Mouse (Mus musculus): Measurements from ENCODE around the gene Spag9. TPM values are rescaled to one million over a fixed set of nuclear protein-coding genes. Genes with fewer than 3 reads are reported as not detected.

Spag9 gene
- polyA plus RNA-seq, 1 experiment: 19.1 TPM

GRCm38 (mm10) chr11:94097489-94097888 lies 101.6 kb downstream of the Spag9 start:
- Histone ChIP-seq H3K4me1 (ENCODE audit: control insufficient read depth, insufficient read depth, low read length) (no peaks in the 10 kb centered on the region), H3K36me3 (ENCODE audit: control insufficient read depth, insufficient read depth, low read length) (peaks cover 12% of the 10 kb centered on the region), H3K27me3 (replicated peaks; ENCODE audit: control insufficient read depth, insufficient read depth, low read length) (no peaks in the 10 kb centered on the region), H3K4me3 (ENCODE audit: insufficient read depth, low read depth, low read length) (no peak overlapping the region), H3K27ac (ENCODE audit: insufficient read depth, low read depth, low read length) (no peak overlapping the region)
- DNase-seq: no peak
- TF ChIP-seq POLR2A (IDR thresholded peaks at IDR 0.05; ENCODE audit: low read depth, low read length): no peak
- no peak for TF ChIP-seq CTCF (conservative IDR thresholded peaks at IDR 0.05; ENCODE audit: insufficient read depth, insufficient read length, low read depth, low read length)
- WGBS: 93% methylated on average over 3 of the region's 3 CpGs

- no peak overlapping the region for H3K27ac ChIP-seq (ENCODE audit: insufficient read depth, low read depth, low read length)
- no peaks in the 10 kb centered on the region for H3K4me1 ChIP-seq (ENCODE audit: control insufficient read depth, insufficient read depth, low read length)
- peaks cover 10% of the 10 kb centered on the region for H3K36me3 ChIP-seq (ENCODE audit: control insufficient read depth, insufficient read depth, low read length)
- H3K27me3 ChIP-seq (replicated peaks; ENCODE audit: control insufficient read depth, insufficient read depth, low read length): no peaks in the 10 kb centered on the region
- WGBS: 88% methylated on average over 5 of the region's 5 CpGs
- DNase-seq: no peak
- TF ChIP-seq CTCF (conservative IDR thresholded peaks at IDR 0.05; ENCODE audit: insufficient read depth, insufficient read length, low read depth, low read length): no peak
- H3K4me3 ChIP-seq (ENCODE audit: insufficient read depth, low read depth, low read length): no peak overlapping the region
Measured at GRCm38 (mm10) chr11:94098840-94099239, 102.9 kb downstream of the Spag9 start.

GRCm38 (mm10) chr11:94113795-94114194 lies 117.9 kb downstream of the Spag9 start:
- WGBS: 96% methylated on average over 2 of the region's 2 CpGs
- TF ChIP-seq CTCF (conservative IDR thresholded peaks at IDR 0.05; ENCODE audit: insufficient read depth, insufficient read length, low read depth, low read length) (no peak), POLR2A (IDR thresholded peaks at IDR 0.05; ENCODE audit: low read depth, low read length) (no peak)

GRCm38 (mm10) chr11:94115408-94115807 lies 119.5 kb downstream of the Spag9 start:
- TF ChIP-seq CTCF (conservative IDR thresholded peaks at IDR 0.05; ENCODE audit: insufficient read depth, insufficient read length, low read depth, low read length): no peak
- no peak for TF ChIP-seq POLR2A (IDR thresholded peaks at IDR 0.05; ENCODE audit: low read depth, low read length)
- Histone ChIP-seq H3K36me3 (ENCODE audit: control insufficient read depth, insufficient read depth, low read length) (peaks cover 12% of the 10 kb centered on the region), H3K27me3 (replicated peaks; ENCODE audit: control insufficient read depth, insufficient read depth, low read length) (no peaks in the 10 kb centered on the region), H3K4me3 (ENCODE audit: insufficient read depth, low read depth, low read length) (no peak overlapping the region), H3K4me1 (ENCODE audit: control insufficient read depth, insufficient read depth, low read length) (no peaks in the 10 kb centered on the region), H3K27ac (ENCODE audit: insufficient read depth, low read depth, low read length) (no peak overlapping the region)
- DNase-seq: no peak
- 95% methylated on average over 5 of the region's 5 CpGs for WGBS

More at GRCm38 (mm10) chr11:94113795-94114194, 117.9 kb downstream of the Spag9 start:
- no peaks in the 10 kb centered on the region for H3K27me3 ChIP-seq (replicated peaks; ENCODE audit: control insufficient read depth, insufficient read depth, low read length)
- DNase-seq: no peak
- no peaks in the 10 kb centered on the region for H3K4me1 ChIP-seq (ENCODE audit: control insufficient read depth, insufficient read depth, low read length)
- no peak overlapping the region for H3K4me3 ChIP-seq (ENCODE audit: insufficient read depth, low read depth, low read length)
- peaks cover 15% of the 10 kb centered on the region for H3K36me3 ChIP-seq (ENCODE audit: control insufficient read depth, insufficient read depth, low read length)
- no peak overlapping the region for H3K27ac ChIP-seq (ENCODE audit: insufficient read depth, low read depth, low read length)

- Histone ChIP-seq H3K36me3 (ENCODE audit: control insufficient read depth, insufficient read depth, low read length) (peaks cover 15% of the 10 kb centered on the region), H3K27me3 (replicated peaks; ENCODE audit: control insufficient read depth, insufficient read depth, low read length) (no peaks in the 10 kb centered on the region), H3K27ac (ENCODE audit: insufficient read depth, low read depth, low read length) (no peak overlapping the region), H3K4me3 (ENCODE audit: insufficient read depth, low read depth, low read length) (no peak overlapping the region), H3K4me1 (ENCODE audit: control insufficient read depth, insufficient read depth, low read length) (no peaks in the 10 kb centered on the region)
- 97% methylated on average over 7 of the region's 7 CpGs for WGBS
- DNase-seq: no peak
- no peak for TF ChIP-seq POLR2A (IDR thresholded peaks at IDR 0.05; ENCODE audit: low read depth, low read length)
- no peak for TF ChIP-seq CTCF (conservative IDR thresholded peaks at IDR 0.05; ENCODE audit: insufficient read depth, insufficient read length, low read depth, low read length)
Measured at GRCm38 (mm10) chr11:94116655-94117054, 120.8 kb downstream of the Spag9 start.

- no peak for DNase-seq
- Histone ChIP-seq H3K27ac (ENCODE audit: insufficient read depth, low read depth, low read length) (no peak overlapping the region), H3K27me3 (replicated peaks; ENCODE audit: control insufficient read depth, insufficient read depth, low read length) (no peaks in the 10 kb centered on the region), H3K4me3 (ENCODE audit: insufficient read depth, low read depth, low read length) (no peak overlapping the region), H3K36me3 (ENCODE audit: control insufficient read depth, insufficient read depth, low read length) (peaks cover 12% of the 10 kb centered on the region), H3K4me1 (ENCODE audit: control insufficient read depth, insufficient read depth, low read length) (no peaks in the 10 kb centered on the region)
- 96% methylated on average over 6 of the region's 6 CpGs for WGBS
- TF ChIP-seq CTCF (conservative IDR thresholded peaks at IDR 0.05; ENCODE audit: insufficient read depth, insufficient read length, low read depth, low read length) (no peak), POLR2A (IDR thresholded peaks at IDR 0.05; ENCODE audit: low read depth, low read length) (no peak)
Measured at GRCm38 (mm10) chr11:94117836-94118235, 121.9 kb downstream of the Spag9 start.

GRCm38 (mm10) chr11:94118612-94119011 lies 122.7 kb downstream of the Spag9 start:
- TF ChIP-seq CTCF (conservative IDR thresholded peaks at IDR 0.05; ENCODE audit: insufficient read depth, insufficient read length, low read depth, low read length) (no peak), POLR2A (IDR thresholded peaks at IDR 0.05; ENCODE audit: low read depth, low read length) (no peak)
- Histone ChIP-seq H3K27ac (ENCODE audit: insufficient read depth, low read depth, low read length) (no peak overlapping the region), H3K4me3 (ENCODE audit: insufficient read depth, low read depth, low read length) (no peak overlapping the region), H3K4me1 (ENCODE audit: control insufficient read depth, insufficient read depth, low read length) (no peaks in the 10 kb centered on the region), H3K36me3 (ENCODE audit: control insufficient read depth, insufficient read depth, low read length) (peaks cover 12% of the 10 kb centered on the region), H3K27me3 (replicated peaks; ENCODE audit: control insufficient read depth, insufficient read depth, low read length) (no peaks in the 10 kb centered on the region)
- no peak for DNase-seq

GRCm38 (mm10) chr11:94120690-94121089 lies 124.8 kb downstream of the Spag9 start:
- Histone ChIP-seq H3K27me3 (replicated peaks; ENCODE audit: control insufficient read depth, insufficient read depth, low read length) (no peaks in the 10 kb centered on the region), H3K27ac (ENCODE audit: insufficient read depth, low read depth, low read length) (no peak overlapping the region), H3K36me3 (ENCODE audit: control insufficient read depth, insufficient read depth, low read length) (peaks cover 9% of the 10 kb centered on the region), H3K4me1 (ENCODE audit: control insufficient read depth, insufficient read depth, low read length) (no peaks in the 10 kb centered on the region), H3K4me3 (ENCODE audit: insufficient read depth, low read depth, low read length) (no peak overlapping the region)
- TF ChIP-seq POLR2A (IDR thresholded peaks at IDR 0.05; ENCODE audit: low read depth, low read length): no peak
- no peak for DNase-seq
- 72% methylated on average over 3 of the region's 3 CpGs for WGBS

Data from kidney, adult 2 months (tissue).